Mouse (Mus musculus) CD4-positive helper T cell, adult 2 months (primary cell): ENCODE results near the gene Rps6ka5.

ENCODE experiments used
- DNase-seq: peaks from one replicate; pipeline ENCODE4 v3.0.0-alpha.2; 2012; ENCODE audit warnings: low read depth, missing footprints, low spot score

The Rps6ka5 gene

GRCm38 (mm10) chr12:100726651-100727050 lies at the start of gene Rps6ka5:
Gene Rps6ka5, minus strand, starts transcription at chr12:100726983.
- DNase-seq, result no peak

- no peak for DNase-seq
These were observed 49.3 kb upstream of the Rps6ka5 start for GRCm38 (mm10) chr12:100775911-100776581.

GRCm38 (mm10) chr12:100775291-100775690 lies 48.5 kb upstream of the Rps6ka5 start:
- DNase-seq, result no peak

GRCm38 (mm10) chr12:100774756-100775155 lies 48.0 kb upstream of the Rps6ka5 start:
- no peak for DNase-seq

- DNase-seq, result peak; percentile 36
These were observed 45.6 kb upstream of the Rps6ka5 start for GRCm38 (mm10) chr12:100772230-100772984.

GRCm38 (mm10) chr12:100770765-100771164 lies 44.0 kb upstream of the Rps6ka5 start:
- no peak for DNase-seq

- no peak for DNase-seq
These were observed 43.1 kb upstream of the Rps6ka5 start for GRCm38 (mm10) chr12:100769871-100770270.

GRCm38 (mm10) chr12:100764329-100765018 lies 37.7 kb upstream of the Rps6ka5 start:
- no peak for DNase-seq

GRCm38 (mm10) chr12:100762663-100763425 lies 36.1 kb upstream of the Rps6ka5 start:
- no peak for DNase-seq

GRCm38 (mm10) chr12:100757427-100757826 lies 30.6 kb upstream of the Rps6ka5 start:
- DNase-seq, result no peak

GRCm38 (mm10) chr12:100753716-100754115 lies 26.9 kb upstream of the Rps6ka5 start:
- DNase-seq, result peak; percentile 20

- peak; percentile 30 for DNase-seq
These were observed 26.2 kb upstream of the Rps6ka5 start for GRCm38 (mm10) chr12:100752977-100753376.

- peak; percentile 36 for DNase-seq
These were observed 15.7 kb upstream of the Rps6ka5 start for GRCm38 (mm10) chr12:100742468-100742867.

GRCm38 (mm10) chr12:100740313-100740712 lies 13.5 kb upstream of the Rps6ka5 start:
- no peak for DNase-seq

GRCm38 (mm10) chr12:100739011-100739570 lies 12.3 kb upstream of the Rps6ka5 start:
- DNase-seq, result no peak

GRCm38 (mm10) chr12:100738498-100738897 lies 11.7 kb upstream of the Rps6ka5 start:
- no peak for DNase-seq

GRCm38 (mm10) chr12:100735581-100735980 lies 8.8 kb upstream of the Rps6ka5 start:
- no peak for DNase-seq

GRCm38 (mm10) chr12:100735156-100735555 lies 8.4 kb upstream of the Rps6ka5 start:
- DNase-seq, result no peak

- DNase-seq, result peak; percentile 33
These were observed 2.1 kb upstream of the Rps6ka5 start for GRCm38 (mm10) chr12:100728646-100729485.

GRCm38 (mm10) chr12:100727891-100728290 lies 1.1 kb upstream of the Rps6ka5 start:
- no peak for DNase-seq

GRCm38 (mm10) chr12:100725458-100725786 lies 1.4 kb downstream of the Rps6ka5 start:
- DNase-seq, result no peak
